Mouse (Mus musculus) ES-Bruce4 (cell line): ENCODE data around the gene Tlr6.

ENCODE experiments used
- CTCF ChIP-seq: IDR thresholded peaks from one replicate; pipeline ENCODE4 v1.8.1; 2011; ENCODE audit warnings: low read depth, low read length
- EP300 ChIP-seq: IDR thresholded peaks from 2 replicates; pipeline ENCODE4 v1.6.1; 2011; ENCODE audit warnings: low read depth, low read length; ENCODE audit not compliant: insufficient read depth

DNA sequence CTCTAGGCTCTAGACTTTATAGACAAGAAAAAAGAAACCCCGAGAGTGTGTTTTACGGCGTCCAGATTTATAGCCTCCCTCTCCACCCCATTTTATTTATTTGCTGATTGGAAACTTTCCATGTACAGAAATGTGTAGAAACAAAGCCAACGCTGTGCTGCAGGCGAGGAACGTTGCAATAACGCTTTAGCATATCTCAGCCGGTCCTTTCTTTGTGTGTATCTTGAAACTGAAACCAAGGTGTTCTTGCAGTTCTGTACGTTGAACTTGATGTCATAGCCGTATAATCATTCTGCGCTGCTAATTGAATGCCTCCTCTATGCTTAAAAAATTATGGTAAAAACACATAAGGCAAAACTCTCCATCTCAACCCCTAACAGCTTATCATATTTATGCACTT, 42.2 kb downstream of the Tlr6 start:
- TF ChIP-seq CTCF (no peak), EP300 (no peak)
